Mouse (Mus musculus): ENCODE measurements around the gene Lmnb2. TPM values are rescaled to one million over a fixed set of nuclear protein-coding genes. Genes with fewer than 3 reads are reported as not detected.

The Lmnb2 gene
- polyA plus RNA-seq, 1 experiment from 2014 or later: 11.0 TPM

DNA sequence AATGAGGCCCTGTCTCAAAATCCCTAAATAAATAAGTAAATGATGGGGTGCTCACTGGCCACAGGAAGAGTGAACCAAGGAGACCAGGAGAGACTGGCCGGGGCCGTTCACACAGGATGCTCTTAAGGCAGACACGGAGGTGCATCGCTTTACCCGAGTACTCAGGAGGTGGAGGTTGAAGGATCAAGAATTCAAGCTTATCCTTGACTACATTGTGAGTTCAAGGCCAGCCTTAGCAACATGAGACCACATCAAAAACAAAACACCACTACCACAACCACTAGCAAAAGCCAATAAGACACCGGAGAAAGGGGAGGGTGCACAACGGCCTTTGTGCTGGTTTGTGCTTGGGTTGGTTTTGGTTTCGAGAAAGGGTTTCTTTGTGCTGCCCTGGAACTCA, 38.3 kb upstream of the Lmnb2 start:
- no peaks in the 10 kb centered on the region for H3K36me3 ChIP-seq (replicated peaks)
- no peak overlapping the region for H3K4me3 ChIP-seq (replicated peaks)
- no peak overlapping the region for H3K27ac ChIP-seq (replicated peaks)
- no peak for ATAC-seq (ENCODE audit: insufficient read depth)
- H3K4me1 ChIP-seq (replicated peaks): peaks cover 14% of the 10 kb centered on the region
- no peaks in the 10 kb centered on the region for H3K9me3 ChIP-seq (replicated peaks)
- WGBS (ENCODE audit: insufficient replicate concordance): 82% methylated on average over 8 of the region's 8 CpGs
- H3K4me2 ChIP-seq: no peak overlapping the region
- H3K9ac ChIP-seq: no peak overlapping the region
- peaks cover 6% of the 10 kb centered on the region; the same call in 1 of the 2 replicates for H3K27me3 ChIP-seq

DNA sequence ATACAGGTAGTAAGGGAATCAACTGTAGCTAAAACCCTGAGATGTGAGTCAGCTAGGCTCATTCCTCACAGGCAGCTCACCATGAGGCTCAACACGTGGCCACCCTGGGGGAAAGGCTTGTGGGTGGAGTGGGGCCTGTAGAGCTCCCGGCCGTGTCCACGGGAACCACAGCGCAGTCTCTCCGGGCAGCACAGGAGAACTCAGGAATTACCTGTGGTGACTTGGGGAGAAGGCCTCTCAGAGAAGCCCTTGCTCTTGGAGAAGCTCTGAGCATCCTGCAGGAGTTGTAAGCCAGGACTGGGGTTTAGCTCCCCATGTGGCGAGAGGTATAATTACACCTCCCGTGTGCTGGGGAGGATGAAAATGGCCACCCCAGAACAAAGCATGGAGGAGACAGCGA, 37.5 kb upstream of the Lmnb2 start:
- no peak overlapping the region for H3K27ac ChIP-seq (replicated peaks)
- no peak for ATAC-seq (ENCODE audit: insufficient read depth)
- 23% methylated on average over 9 of the region's 9 CpGs for WGBS (ENCODE audit: insufficient replicate concordance)

DNA sequence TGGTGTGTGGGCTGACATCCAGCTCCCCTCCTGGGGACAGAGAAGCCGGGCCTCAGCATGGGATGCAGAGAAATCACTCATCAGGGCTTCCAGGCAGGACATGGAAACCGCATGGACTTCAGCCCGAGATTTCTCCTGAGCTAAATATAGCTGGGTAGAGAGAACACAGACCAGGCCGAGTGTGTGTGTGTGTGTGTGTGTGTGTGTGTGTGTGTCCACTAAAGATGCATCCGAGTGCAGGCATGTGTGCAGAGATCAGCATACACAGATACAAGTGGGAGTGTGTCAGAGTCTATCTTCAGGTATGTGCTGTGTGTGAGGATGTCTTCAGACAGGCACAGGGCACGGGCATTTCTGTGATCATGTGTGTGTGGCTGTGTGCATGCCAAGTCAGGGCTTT, 36.8 kb upstream of the Lmnb2 start:
- 49% methylated on average over 6 of the region's 6 CpGs for WGBS (ENCODE audit: insufficient replicate concordance)
- H3K27me3 ChIP-seq: peaks cover 6% of the 10 kb centered on the region; the same call in 1 of the 2 replicates
- H3K9me3 ChIP-seq (replicated peaks): no peaks in the 10 kb centered on the region
- peaks cover 16% of the 10 kb centered on the region for H3K4me1 ChIP-seq (replicated peaks)
- H3K9ac ChIP-seq: no peak overlapping the region
- H3K27ac ChIP-seq (replicated peaks): no peak overlapping the region
- no peak overlapping the region for H3K4me3 ChIP-seq (replicated peaks)
- no peak for ATAC-seq (ENCODE audit: insufficient read depth)
- no peaks in the 10 kb centered on the region for H3K36me3 ChIP-seq (replicated peaks)
- H3K4me2 ChIP-seq: no peak overlapping the region

More for the DNA sequence above, 37.5 kb upstream of the Lmnb2 start:
- Histone ChIP-seq H3K4me2 (no peak overlapping the region), H3K27me3 (peaks cover 6% of the 10 kb centered on the region; the same call in 1 of the 2 replicates), H3K9me3 (replicated peaks) (no peaks in the 10 kb centered on the region), H3K9ac (no peak overlapping the region), H3K36me3 (replicated peaks) (no peaks in the 10 kb centered on the region), H3K4me3 (replicated peaks) (no peak overlapping the region), H3K4me1 (replicated peaks) (peaks cover 10% of the 10 kb centered on the region)

DNA sequence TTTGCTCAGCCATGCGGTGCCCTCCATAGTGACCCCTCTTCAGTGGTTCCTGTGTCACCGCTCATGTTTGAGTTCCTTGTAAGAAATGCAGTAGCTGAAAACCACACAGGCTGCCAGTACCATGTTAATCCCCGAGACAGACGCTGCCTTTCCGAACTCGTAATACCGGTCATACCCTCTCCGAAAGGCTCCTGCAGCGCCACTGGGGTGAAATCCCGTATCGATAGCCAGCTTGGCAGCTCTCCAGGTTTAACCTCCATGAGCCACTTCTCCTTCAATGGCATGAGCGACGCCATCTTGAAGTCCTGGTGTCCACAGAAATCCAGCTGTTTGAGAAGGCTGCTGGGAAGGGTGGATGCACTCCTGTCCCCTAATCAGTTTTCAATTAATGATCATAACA, 36.4 kb upstream of the Lmnb2 start:
- WGBS (ENCODE audit: insufficient replicate concordance): 78% methylated on average over 13 of the region's 13 CpGs
- Histone ChIP-seq H3K4me2 (no peak overlapping the region), H3K4me3 (replicated peaks) (no peak overlapping the region), H3K36me3 (replicated peaks) (no peaks in the 10 kb centered on the region), H3K9me3 (replicated peaks) (no peaks in the 10 kb centered on the region), H3K27me3 (peaks cover 6% of the 10 kb centered on the region; the same call in 1 of the 2 replicates), H3K27ac (replicated peaks) (no peak overlapping the region), H3K4me1 (replicated peaks) (peaks cover 18% of the 10 kb centered on the region), H3K9ac (no peak overlapping the region)
- no peak for ATAC-seq (ENCODE audit: insufficient read depth)

DNA sequence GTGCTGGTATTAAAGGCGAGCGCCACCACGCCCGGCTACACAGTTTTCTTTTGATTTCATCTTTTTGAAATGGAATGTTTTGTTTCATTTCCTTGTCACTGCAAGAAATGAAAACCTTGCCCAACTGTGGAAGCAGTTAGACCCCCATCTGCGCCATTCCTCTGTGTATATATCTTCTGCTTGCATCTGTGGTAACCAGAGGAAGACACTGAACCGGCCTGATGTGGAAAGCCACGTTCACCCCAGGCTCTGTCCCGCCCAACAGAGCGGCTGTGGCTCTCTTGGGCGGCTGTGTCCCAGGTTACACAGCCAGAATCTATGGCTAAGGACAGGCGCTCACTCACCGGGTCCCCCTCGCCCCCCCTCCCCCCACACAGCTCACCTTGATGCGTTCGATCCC, 34.4 kb upstream of the Lmnb2 start:
- no peak for ATAC-seq (ENCODE audit: insufficient read depth)
- Histone ChIP-seq H3K9ac (no peak overlapping the region), H3K27me3 (peaks cover 6% of the 10 kb centered on the region; the same call in 1 of the 2 replicates), H3K4me3 (replicated peaks) (no peak overlapping the region), H3K36me3 (replicated peaks) (no peaks in the 10 kb centered on the region), H3K27ac (replicated peaks) (no peak overlapping the region), H3K9me3 (replicated peaks) (no peaks in the 10 kb centered on the region), H3K4me2 (no peak overlapping the region), H3K4me1 (replicated peaks) (peaks cover 36% of the 10 kb centered on the region)
- WGBS (ENCODE audit: insufficient replicate concordance): 47% methylated on average over 15 of the region's 15 CpGs

DNA sequence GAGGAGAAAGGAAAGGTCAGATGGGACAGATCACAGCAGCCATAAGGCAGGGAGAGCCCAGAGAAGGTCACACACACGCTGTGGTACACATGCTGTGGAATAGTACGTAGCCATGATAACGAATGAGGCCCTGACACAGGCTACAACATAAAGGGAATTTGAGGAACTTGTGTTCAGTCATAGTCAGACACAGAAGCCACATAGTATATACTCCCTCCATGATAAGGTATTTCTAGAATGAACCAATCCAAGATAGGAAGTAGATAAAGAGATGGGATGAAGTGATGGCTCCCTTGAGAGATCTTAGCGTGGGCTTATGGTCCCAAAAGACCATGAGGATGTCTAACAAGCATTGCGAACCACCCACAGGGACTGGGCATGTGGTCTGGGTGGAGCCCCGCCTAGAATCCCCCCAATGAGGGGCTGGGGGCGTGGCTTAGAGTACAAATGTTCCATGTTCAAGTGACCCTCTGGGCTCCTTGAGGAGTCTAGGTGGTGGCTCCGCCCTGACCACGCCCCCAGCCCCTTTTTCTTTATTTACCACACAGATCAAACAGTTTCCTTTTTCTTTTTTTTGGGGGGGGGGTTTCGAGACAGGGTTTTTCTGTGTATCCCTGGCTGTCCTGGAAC, 33.8 kb upstream of the Lmnb2 start:
- H3K4me2 ChIP-seq: no peak overlapping the region
- no peak overlapping the region for H3K9ac ChIP-seq
- H3K36me3 ChIP-seq (replicated peaks): no peaks in the 10 kb centered on the region
- H3K9me3 ChIP-seq (replicated peaks): no peaks in the 10 kb centered on the region
- ATAC-seq (ENCODE audit: insufficient read depth): no peak
- no peak overlapping the region for H3K27ac ChIP-seq (replicated peaks)
- WGBS (ENCODE audit: insufficient replicate concordance): 54% methylated on average over 10 of the region's 10 CpGs
- peaks cover 6% of the 10 kb centered on the region; the same call in 1 of the 2 replicates for H3K27me3 ChIP-seq
- H3K4me3 ChIP-seq (replicated peaks): no peak overlapping the region
- peaks cover 36% of the 10 kb centered on the region for H3K4me1 ChIP-seq (replicated peaks)

DNA sequence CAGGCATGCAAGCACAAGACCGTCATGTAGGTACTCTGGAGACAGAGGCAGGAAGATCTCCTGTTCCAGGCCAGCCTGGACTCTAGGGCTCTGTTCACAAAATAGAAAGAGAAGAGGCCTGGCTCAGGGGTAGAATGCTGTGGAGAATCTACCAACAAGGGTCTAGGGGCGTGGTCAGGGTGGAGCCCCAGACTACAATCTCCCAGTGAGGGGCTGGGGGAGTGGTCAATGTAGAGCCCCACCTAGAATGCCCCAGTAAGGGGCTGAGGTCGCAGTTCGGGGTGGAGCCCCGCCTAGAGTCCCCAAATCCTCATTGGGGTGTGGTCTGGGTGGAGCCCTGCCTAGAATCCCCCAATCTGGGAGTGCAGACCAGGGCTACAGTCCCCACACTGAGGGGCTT, 32.3 kb upstream of the Lmnb2 start:
- Histone ChIP-seq H3K4me1 (replicated peaks) (peaks cover 36% of the 10 kb centered on the region), H3K27ac (replicated peaks) (no peak overlapping the region), H3K4me2 (no peak overlapping the region), H3K9me3 (replicated peaks) (no peaks in the 10 kb centered on the region), H3K4me3 (replicated peaks) (no peak overlapping the region), H3K27me3 (peaks cover 6% of the 10 kb centered on the region; the same call in 1 of the 2 replicates), H3K36me3 (replicated peaks) (no peaks in the 10 kb centered on the region), H3K9ac (no peak overlapping the region)
- WGBS (ENCODE audit: insufficient replicate concordance): 22% methylated on average over 5 of the region's 5 CpGs
- no peak for ATAC-seq (ENCODE audit: insufficient read depth)

DNA sequence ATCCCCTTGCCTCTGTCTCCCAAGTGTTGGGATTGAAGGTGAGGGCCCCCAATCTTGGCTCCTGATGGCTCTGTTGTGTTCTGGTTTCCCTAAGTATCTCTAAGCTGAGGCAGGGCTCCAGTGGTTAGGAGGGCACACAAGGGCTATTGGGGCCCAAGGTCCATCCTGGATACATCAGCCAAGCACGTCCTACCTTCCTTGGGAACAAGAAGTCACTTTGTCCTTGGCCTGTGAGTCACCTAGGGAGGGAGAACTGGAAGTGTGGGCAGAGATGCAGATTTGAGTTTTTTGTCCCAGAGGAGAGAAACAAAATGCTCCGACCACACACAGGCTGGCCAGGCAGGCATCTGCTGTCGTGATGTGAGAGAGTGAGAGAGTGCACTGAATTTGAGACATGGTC, 31.0 kb upstream of the Lmnb2 start:
- H3K27ac ChIP-seq (replicated peaks): no peak overlapping the region
- H3K4me2 ChIP-seq: no peak overlapping the region
- H3K27me3 ChIP-seq: peaks cover 6% of the 10 kb centered on the region; the same call in 1 of the 2 replicates
- H3K9ac ChIP-seq: no peak overlapping the region
- no peaks in the 10 kb centered on the region for H3K36me3 ChIP-seq (replicated peaks)
- ATAC-seq (ENCODE audit: insufficient read depth): no peak
- H3K9me3 ChIP-seq (replicated peaks): no peaks in the 10 kb centered on the region
- H3K4me1 ChIP-seq (replicated peaks): peaks cover 32% of the 10 kb centered on the region
- no peak overlapping the region for H3K4me3 ChIP-seq (replicated peaks)
- WGBS (ENCODE audit: insufficient replicate concordance): 65% methylated on average over 3 of the region's 3 CpGs

DNA sequence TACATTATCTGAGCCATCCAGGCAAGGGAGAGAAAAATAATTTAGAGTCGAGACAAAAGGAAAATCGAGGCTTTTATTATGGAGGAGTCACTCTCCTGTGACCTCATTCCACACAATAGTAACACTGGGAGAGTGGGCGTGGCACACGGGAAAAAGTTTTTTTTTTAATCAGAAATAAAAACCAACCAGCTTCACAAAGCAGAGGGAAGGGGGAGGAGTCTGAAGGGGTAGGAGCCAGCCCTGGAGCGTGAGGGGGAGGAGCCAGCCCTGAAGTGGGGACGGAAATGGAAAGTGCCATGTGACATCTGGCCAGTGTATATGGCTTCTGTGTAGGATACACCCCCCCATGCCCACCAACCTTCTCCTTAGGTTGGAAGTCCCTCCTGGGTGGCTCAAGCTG, 30.5 kb upstream of the Lmnb2 start:
- Histone ChIP-seq H3K4me2 (no peak overlapping the region), H3K27ac (replicated peaks) (no peak overlapping the region), H3K9ac (no peak overlapping the region), H3K9me3 (replicated peaks) (no peaks in the 10 kb centered on the region), H3K27me3 (peaks cover 6% of the 10 kb centered on the region; the same call in 1 of the 2 replicates), H3K4me1 (replicated peaks) (peaks cover 32% of the 10 kb centered on the region), H3K36me3 (replicated peaks) (no peaks in the 10 kb centered on the region), H3K4me3 (replicated peaks) (no peak overlapping the region)
- 12% methylated on average over 6 of the region's 6 CpGs for WGBS (ENCODE audit: insufficient replicate concordance)
- no peak for ATAC-seq (ENCODE audit: insufficient read depth)

DNA sequence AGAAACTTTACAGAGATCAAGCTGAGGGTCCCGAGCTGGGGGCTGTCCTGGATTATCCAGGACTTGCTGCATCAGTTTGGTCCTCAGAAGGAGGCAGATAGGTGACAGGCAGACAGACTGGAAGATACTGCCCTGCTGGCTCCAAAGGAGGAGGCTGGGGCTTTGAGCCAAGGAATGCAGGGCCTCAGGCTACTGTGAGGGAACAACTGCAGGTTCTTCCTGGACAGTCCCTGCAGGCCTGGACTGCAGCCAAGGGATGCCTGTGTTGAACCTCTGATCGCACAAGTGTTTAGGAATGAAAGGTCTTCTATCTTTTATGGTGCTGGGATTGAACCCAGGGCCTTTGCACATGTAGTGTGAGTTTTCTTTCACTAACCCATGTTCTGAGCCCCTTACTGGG, 29.8 kb upstream of the Lmnb2 start:
- Histone ChIP-seq H3K36me3 (replicated peaks) (no peaks in the 10 kb centered on the region), H3K9ac (no peak overlapping the region), H3K9me3 (replicated peaks) (no peaks in the 10 kb centered on the region), H3K4me3 (replicated peaks) (no peak overlapping the region), H3K27me3 (peaks cover 4% of the 10 kb centered on the region; the same call in 1 of the 2 replicates), H3K4me1 (replicated peaks) (peaks cover 40% of the 10 kb centered on the region), H3K27ac (replicated peaks) (no peak overlapping the region), H3K4me2 (no peak overlapping the region)
- 54% methylated on average over 2 of the region's 2 CpGs for WGBS (ENCODE audit: insufficient replicate concordance)
- no peak for ATAC-seq (ENCODE audit: insufficient read depth)

DNA sequence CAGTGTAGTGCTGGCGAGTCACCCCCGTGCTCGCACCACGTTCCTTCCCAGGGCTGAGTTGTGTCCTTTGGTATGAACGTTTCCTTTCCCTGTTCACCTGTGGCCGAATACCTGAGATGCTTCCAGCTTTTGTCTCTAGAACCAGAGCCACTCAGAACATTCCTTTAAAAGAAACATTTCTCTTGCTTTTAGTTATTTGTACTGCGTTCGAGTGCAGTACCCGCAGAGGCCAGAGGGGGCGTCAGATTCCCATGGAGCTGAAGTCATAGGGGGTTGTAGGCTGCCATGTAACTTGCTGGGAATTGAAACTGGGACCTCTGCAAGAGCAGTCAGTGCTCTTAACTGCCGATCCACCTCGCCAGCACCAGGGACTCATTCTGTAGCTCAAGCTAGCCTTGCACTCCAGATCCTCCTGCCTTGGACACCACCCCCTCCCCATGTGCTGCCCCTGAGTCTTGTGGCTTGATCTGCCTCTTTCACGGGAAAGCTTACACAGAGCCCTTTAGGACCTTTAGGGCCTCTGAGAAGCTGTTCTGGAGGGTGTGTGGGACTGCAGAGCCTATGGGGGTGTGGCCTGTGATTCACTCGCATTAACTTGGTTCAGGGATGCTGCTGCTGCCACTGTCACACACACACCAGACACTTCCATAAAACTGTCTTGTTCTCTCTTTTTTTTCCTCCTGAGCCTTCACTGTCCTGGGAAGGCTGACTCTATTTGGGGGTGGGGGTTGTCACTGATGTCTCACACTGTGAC, 28.8 kb upstream of the Lmnb2 start:
- no peaks in the 10 kb centered on the region for H3K36me3 ChIP-seq (replicated peaks)
- no peaks in the 10 kb centered on the region for H3K9me3 ChIP-seq (replicated peaks)
- no peak overlapping the region for H3K4me3 ChIP-seq (replicated peaks)
- ATAC-seq (ENCODE audit: insufficient read depth): no peak
- H3K9ac ChIP-seq: no peak overlapping the region
- peaks cover 41% of the 10 kb centered on the region for H3K4me1 ChIP-seq (replicated peaks)
- 53% methylated on average over 14 of the region's 14 CpGs for whole genome bisulfite sequencing (ENCODE audit: insufficient replicate concordance)
- H3K4me2 ChIP-seq: no peak overlapping the region
- peaks cover 4% of the 10 kb centered on the region; the same call in 1 of the 2 replicates for H3K27me3 ChIP-seq
- no peak overlapping the region for H3K27ac ChIP-seq (replicated peaks)
